12 mouse cellular contexts compared by ENCODE assay signal in the genomic region with DNA sequence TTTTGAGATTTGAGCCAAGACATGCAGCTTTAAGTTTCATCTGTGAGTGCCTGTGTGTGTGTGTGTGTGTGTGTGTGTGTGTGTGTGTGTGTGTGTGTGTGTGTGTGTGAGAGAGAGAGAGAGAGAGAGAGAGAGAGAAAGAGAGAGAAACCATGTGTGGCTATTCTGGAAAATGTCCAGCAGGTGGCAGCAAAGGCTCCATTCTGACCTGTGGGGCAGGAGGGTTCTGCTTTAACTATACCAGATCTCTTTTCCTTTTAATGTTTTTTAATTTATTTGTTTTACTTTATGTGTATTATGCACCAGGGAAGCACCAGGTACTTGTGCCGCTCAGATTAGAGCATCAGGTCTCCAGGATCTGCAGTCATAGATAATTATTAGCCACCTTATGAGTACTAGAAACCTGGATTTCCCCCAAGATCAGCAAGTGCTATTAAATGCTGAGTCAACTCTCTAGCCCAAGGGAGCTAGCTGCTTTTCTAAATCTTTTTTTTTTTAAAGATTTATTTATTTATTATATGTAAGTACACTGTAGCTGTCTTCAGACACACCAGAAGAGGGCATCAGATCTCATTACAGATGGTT. TPM values are rescaled to one million over a fixed set of nuclear protein-coding genes. Genes with fewer than 3 reads are reported as not detected.
DNase-seq lines count a peak whose midpoint lies in the region; ATAC-seq lines count a peak whose summit lies in the region.
"Not testable (repeated sequence)": the region's sequence is repeated elsewhere in the genome, so short reads cannot be mapped to it uniquely, and the experiment has no call there.
"Had no signal": no experiment of that assay in that cellular context is flagged by ENCODE, and none has a peak within 500 bp of the region (broad histone marks: within the 10 kb centered on the region; RNA-seq: fewer than 3 reads in every experiment).

No protein-coding gene starts in this region.

- WGBS in hindbrain, embryonic 14.5 days: 26% methylated on average over 1 of the region's 1 CpGs

- not testable (repeated sequence) for H3K9me3 ChIP-seq in hindbrain, embryonic 14.5 days (ENCODE audit: control insufficient read depth, low read length)

- not testable (repeated sequence) for ATAC-seq in hindbrain, embryonic 14.5 days (ENCODE audit: low FRiP score)

- not testable (repeated sequence) for H3K36me3 ChIP-seq in hindbrain, embryonic 14.5 days (replicated peaks; ENCODE audit: control insufficient read depth, insufficient read depth)

- not testable (repeated sequence) for H3K27me3 ChIP-seq in hindbrain, embryonic 14.5 days (ENCODE audit: control insufficient read depth, insufficient read depth, low read length)

- DNase-seq in MN1 (ENCODE audit: low spot score): peak; percentile 51
- peak; percentile 35 for DNase-seq in c-Kit-positive CD71-positive TER-119-positive erythroid progenitor cells, embryonic 14.5 days (ENCODE audit: low spot score)
- peak; percentile 9 for DNase-seq in fibroblast of lung, adult 2 months (ENCODE audit: low read depth)
- DNase-seq in hindbrain, embryonic 14.5 days (ENCODE audit: low spot score): peak; percentile 36
- peak; percentile 9 for DNase-seq in layer of hippocampus, adult 9-11 months
- DNase-seq in lung, postnatal 10 days: peak; percentile 64
- peak; percentile 13 for DNase-seq in right cerebral cortex, adult 18-20 months
- peak; percentile 4 for DNase-seq in yolk sac, embryonic 10.5 days (ENCODE audit: low spot score)

- not testable (repeated sequence) for H3K4me1 ChIP-seq in hindbrain, embryonic 14.5 days (replicated peaks; ENCODE audit: control insufficient read depth, insufficient read depth, low read length)

- not testable (repeated sequence) for H3K27ac ChIP-seq in hindbrain, embryonic 14.5 days

- not testable (repeated sequence) for H3K4me2 ChIP-seq in hindbrain, embryonic 14.5 days (replicated peaks)

- not testable (repeated sequence) for H3K9ac ChIP-seq in hindbrain, embryonic 14.5 days

- not testable (repeated sequence) for H3K4me3 ChIP-seq in hindbrain, embryonic 14.5 days (replicated peaks; ENCODE audit: low read length)

RNA-seq across cellular contexts. Expression of a gene that starts 11.6 kb away (rescaled TPM):
- not detected in 2 replicates for polyA plus RNA-seq in hindbrain, embryonic 14.5 days (2014; fragmentation: Nextera tagmentation; extraction: Ambion mirVana)
- polyA plus RNA-seq: embryonic facial prominence, embryonic 13.5 days; heart, embryonic 11.5 days; limb, embryonic 15.5 days; neural tube, embryonic 15.5 days had no signal

RNA-seq across cellular contexts. Expression of a gene that starts 18.9 kb away (rescaled TPM):
- polyA plus RNA-seq in hindbrain, embryonic 14.5 days (2014; fragmentation: Nextera tagmentation; extraction: Ambion mirVana): not detected in 2 replicates
- polyA plus RNA-seq: embryonic facial prominence, embryonic 13.5 days; heart, embryonic 11.5 days; limb, embryonic 15.5 days; neural tube, embryonic 15.5 days had no signal

RNA-seq across cellular contexts. Expression of a gene that starts 44.0 kb away (rescaled TPM):
- polyA plus RNA-seq in hindbrain, embryonic 14.5 days (2014; fragmentation: Nextera tagmentation; extraction: Ambion mirVana): not detected in 2 replicates
- polyA plus RNA-seq: embryonic facial prominence, embryonic 13.5 days; heart, embryonic 11.5 days; limb, embryonic 15.5 days; neural tube, embryonic 15.5 days had no signal

RNA-seq across cellular contexts. Expression of a gene that starts 45.4 kb away (rescaled TPM):
- 14.4 and 19.1 TPM in 2 replicates for polyA plus RNA-seq in hindbrain, embryonic 14.5 days (2014; fragmentation: Nextera tagmentation; extraction: Ambion mirVana)

Comparison
In these comparisons a context has a peak if more than half of its experiments do, and no peak if none do; other contexts are left out.
1. DNase-seq: peak in every context shown above with its lines; median percentile 64 in lung, postnatal 10 days; 51 in MN1; 36 in hindbrain, embryonic 14.5 days; 35 in c-Kit-positive CD71-positive TER-119-positive erythroid progenitor cells, embryonic 14.5 days; 13 in right cerebral cortex, adult 18-20 months; 9 in fibroblast of lung, adult 2 months; 9 in layer of hippocampus, adult 9-11 months; 4 in yolk sac, embryonic 10.5 days.